Mouse (Mus musculus): ENCODE results near the gene Cux1.
"Not testable (repeated sequence)": the region's sequence is repeated elsewhere in the genome, so short reads cannot be mapped to it uniquely, and the experiment has no call there.

The Cux1 gene

DNA sequence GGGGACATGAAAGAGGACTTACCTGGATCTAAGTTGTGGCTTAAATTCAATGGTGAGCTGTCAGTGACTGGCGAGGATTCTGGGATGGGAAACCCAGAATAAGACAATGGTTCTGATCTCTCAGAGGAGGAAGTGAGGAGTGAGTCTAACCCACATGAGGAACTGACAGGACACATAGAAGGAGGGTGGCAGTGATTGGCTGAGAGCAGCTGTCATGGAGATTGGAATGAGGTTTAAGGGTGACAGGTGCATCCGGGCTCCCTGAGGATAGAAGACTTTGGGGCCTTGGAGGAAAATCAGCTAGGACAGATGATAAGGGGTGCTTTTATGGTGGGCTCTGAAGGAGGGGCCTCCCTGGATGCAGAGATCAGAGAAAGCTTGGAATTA lies 320.8 kb downstream of the Cux1 start, which contains the start of gene Sh2b2:
Gene Sh2b2, minus strand, starts transcription at position 105 of the 387 bp plus-strand sequence.
- DNase-seq (ENCODE audit: low spot score in 2 of 2) = no peak

DNA sequence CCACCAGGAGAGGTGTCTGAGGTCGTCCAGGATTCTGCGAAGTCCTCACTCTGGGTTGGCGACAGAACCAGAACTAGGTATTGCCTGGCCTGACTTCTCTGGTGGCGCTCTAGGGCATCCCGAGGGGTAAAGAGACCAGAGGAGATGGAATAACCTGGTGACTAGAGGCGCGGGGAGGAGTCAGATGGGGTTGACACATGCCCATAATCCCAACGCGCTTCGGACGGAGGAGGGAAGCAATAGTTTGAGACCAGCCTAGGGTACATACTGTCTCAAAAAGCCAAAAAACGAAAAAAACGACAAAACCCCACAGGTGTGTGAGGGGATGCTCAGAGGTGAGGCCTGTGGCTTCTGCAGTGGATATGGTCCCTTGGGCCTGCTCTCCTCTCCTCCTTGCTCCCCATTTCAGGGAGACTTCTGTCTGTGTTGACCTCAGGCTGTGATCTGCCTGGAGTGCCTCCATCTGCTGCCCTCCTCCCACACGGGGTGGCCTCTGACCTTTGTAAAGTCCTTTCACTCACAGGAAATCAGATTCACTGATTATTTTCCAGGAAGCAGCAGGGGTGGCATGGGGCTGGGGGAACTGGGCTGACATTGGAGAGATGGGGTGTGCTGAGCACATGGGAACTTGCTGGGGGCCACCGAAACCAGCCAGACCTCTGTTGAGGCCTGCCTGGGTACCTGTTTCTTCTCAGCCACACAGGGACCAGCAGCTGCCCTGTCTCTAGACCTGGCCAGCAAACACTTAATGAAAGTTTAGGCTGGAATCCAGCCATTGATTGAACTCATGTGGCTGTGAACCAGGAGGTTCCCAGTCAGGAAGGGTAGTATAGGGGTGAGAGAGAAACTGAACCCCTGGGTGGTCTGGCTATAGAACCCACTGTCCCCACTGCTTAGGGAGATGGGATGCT lies 321.5 kb downstream of the Cux1 start:
- no peak for DNase-seq (ENCODE audit: low spot score in 2 of 2)

DNA sequence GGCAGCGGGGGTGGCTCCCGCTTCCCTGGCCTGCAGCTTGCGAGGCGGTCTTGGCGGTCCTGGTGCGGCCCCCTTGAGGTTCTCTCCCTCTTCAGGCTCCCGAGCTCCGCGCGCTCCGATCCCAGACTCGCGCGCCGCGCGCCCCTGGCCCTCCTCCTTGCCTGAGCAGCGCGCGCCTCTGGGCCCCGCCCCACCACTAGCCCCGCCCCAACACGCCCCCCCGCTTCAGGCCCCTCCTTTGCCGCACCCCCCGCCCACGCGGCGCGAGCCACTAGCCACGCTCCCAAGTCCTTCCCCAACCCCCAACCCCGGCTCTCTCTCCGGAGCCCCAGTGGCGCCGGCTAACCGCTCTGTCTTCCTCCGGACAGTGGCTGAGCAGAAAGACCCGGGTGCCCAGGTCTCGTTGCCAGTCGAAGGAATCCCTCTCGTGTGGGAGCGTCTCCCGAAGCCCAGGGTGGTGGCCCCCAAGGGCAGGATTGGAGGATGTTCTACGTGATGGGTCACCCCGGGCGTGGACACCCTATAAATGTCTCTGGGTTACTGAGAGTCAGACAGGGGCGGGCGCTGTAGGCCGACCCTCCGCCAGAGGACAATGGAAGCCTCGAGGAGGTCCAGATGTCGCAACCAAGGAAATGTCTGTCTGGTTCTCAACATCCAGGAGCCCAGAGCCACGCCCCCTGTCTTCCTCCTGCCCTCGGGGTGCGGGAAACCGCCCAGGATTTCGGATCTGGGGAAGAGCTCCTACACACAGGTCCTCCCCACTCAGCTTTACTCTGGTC lies 322.3 kb downstream of the Cux1 start:
- DNase-seq (ENCODE audit: low spot score in 2 of 2) = peak; percentile 86 to 89

DNA sequence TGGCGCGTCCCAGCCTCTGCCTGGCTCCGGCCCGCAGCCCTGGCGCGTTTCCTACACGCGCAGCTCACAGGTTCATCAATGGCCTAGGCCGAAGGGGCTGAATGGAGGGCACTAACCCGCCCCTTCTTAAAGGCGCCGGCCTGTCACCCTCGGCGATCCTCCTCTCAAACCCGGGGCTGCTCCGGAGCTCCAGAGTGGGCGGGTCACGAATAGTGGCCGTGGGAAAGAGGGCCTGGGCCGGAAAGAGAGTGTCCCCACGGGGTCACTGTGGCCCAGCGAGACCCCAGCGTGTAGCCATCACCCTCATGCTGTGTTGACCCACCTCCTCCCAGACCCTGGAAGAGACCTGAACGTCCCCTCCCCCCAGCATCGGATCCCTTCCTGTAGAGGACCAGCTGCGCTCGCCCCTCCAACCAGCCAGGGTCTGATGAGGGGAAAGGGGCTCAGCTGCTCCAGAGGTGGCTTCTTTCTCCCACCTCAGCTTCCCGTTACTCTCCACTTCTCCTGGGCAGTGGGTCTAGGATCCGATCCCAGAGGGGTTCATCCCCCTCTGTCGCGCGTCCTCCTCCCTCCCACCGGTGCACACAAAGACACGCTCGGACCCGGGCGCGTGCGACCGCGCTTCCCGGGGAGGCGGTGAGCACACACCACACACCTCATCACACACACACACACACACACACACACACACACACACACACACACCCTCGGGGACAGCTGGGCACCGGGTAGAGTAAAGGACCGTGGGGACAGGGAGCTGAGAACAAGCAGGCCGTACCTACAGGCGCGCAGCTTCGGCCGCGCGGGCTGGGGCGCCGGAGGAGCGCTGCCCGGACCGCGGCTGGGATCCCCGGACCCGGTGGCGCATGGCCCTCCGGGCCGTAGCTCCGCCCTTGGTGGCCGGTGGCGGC lies 323.2 kb downstream of the Cux1 start:
- DNase-seq (ENCODE audit: low spot score in 2 of 2) = no peak

DNA sequence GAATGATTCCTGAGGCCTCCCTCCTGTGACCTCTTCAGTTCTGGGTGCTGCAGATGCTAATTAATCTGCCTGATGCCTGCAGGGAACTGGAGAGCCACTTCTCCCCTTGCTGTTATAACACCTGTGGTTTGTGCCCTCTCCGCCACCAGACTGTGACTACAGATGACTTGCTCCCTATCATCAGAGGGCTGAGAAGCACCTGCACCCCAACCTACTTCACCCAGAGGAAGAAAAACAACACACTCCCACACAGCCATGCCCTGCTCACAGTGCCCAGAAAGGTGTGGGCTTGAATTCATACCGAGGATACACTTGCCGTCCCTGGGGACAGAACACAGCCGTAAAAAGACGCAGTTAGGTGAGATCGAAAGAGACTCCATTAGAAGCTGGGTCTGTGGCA lies 326.1 kb downstream of the Cux1 start:
- no peak for DNase-seq (ENCODE audit: low spot score in 2 of 2)

DNA sequence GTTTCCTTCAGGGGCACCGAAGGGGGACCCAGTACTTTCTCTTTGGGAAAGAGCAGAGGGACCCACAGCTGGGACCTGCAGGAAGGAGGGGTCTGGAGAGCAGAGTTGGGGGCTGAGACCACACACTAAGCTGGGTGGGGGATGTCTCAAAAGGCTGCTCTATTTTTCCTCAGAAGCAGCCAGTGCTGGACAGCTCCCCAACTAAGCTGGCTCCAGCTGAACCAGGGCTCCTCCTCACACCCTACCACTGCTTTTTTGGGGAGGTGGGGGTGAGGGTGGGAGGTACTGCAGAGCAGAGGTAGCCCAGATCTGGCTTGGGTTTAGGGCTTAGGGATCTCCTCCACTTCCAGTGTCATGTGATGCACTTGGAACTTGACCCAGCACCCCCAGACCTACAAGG lies 326.9 kb downstream of the Cux1 start:
- no peak for DNase-seq (ENCODE audit: low spot score in 2 of 2)

DNA sequence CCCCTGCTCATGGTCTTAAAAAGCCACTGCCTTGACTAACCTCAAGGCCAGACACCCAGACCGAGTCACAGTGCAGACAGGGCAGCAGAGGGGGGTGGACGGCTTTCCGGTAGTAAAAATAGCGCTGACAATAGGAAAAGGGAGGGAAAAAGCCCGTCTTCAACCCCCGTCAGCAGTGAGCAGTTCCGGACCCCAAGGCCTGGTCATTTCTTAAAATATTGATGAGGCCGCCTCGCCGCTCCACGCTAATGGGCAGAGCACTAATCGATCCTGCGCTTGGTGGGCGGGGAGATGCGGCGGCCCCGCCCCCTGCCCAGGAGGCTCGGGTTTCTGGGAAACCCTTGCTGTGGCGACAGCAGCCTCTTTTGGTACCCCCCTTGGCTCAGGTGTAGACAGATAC lies 329.7 kb downstream of the Cux1 start:
- DNase-seq (ENCODE audit: low spot score in 2 of 2) = no peak

DNA sequence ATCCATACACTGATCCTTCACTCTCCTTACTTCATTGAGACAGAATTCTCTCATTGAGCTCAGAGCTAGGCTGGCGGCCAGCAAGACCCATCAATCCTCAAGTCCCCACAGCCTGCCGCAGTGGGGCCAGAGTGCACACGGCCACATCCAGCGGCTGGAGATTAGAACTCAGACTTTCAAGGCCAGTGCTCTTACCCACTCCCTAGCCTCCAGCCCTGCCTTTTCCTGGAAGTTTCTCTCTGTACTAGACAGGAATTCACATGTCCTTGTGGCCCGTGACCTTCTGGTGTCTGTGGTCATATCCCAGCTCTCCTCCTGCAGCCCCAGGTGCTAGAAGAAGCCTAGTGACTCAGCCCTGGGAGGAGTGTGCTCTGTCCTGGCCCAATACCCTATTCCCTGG lies 330.7 kb downstream of the Cux1 start:
- no peak for DNase-seq (ENCODE audit: low spot score in 2 of 2)

DNA sequence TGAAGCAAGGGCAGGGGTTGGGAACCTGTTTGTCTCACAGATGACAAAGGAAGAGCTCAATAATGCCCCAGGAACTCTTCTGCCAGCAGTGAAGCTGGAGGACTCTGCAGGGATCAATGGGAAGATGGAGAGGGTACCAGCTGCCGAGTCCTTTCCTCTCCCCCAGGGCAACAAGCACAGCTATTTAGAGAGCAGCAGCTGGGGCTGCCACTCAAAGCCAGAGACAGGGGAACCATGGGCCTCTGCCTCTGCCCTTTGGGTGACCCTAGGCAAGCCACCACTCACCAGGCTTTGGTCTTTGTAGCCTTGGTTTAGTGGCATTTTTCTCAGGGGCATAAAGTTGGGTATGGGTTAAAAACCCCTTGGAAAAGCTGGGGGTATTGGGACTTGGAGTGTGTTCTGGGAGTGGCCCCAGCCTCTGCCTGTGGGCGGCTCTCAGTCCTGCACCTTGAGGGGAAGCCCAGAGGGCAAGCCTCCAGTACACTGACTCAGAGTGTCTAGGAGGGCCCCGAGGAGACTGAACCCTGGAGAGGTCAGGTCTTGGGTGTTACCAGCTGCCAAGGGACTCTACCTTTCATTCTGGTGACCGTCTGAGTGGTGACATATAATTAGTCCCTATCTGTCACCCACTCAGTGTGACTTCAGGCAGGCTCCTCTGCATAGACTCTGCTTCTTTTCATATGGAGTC lies 336.8 kb downstream of the Cux1 start:
- no peak for DNase-seq (ENCODE audit: low spot score in 2 of 2)

DNA sequence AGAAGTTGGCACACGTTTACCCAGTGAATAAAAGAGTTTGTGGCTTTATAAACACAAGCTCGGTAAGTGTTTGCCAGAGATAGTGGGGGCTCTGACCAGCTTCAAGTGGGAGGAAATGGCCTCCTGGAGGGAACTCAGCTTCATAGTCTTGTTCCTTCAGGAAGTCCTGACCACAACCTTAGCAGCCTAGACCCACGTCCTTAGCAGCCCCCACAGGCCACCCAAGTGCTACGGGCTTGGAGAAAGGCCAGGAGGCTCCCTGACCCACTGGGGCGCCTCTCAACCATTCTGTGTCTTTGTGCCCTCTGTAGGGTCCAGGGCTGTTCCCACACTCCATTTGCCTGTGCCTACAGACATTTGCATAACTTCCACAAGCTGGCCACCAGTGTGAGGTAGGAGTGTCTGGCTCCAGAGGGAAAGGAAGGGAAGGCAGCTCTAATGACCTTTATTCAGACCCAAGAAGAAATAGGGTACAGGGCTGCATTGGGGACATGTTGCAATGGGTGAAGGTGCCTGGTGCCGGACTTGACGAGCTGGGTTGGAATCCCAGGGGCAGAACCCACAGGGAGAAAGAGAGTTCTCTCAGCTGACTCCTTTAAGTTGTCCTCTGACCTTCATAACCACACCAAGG lies 340.9 kb downstream of the Cux1 start:
- no peak for DNase-seq (ENCODE audit: low spot score in 2 of 2)

DNA sequence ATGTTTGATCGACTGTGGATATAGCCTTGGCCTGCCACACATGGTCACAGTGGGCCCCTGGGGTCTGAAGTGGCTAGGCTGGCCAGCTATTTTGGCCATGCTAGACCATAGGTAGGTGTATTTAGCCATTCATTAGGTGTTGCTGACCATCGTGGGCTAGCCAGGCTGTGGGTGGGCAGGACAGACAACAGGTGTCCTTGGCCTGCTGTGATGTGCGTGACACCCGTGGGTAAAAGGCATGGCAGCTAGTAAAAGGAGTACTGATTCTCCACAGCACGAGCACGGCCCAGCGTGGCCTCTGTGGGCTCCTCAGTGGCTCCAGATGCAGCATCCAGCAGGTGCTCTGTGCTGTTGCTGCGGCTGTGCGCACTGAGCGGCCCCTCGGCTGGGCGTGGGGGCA lies 348.7 kb downstream of the Cux1 start:
- DNase-seq (ENCODE audit: low spot score in 2 of 2) = no peak

DNA sequence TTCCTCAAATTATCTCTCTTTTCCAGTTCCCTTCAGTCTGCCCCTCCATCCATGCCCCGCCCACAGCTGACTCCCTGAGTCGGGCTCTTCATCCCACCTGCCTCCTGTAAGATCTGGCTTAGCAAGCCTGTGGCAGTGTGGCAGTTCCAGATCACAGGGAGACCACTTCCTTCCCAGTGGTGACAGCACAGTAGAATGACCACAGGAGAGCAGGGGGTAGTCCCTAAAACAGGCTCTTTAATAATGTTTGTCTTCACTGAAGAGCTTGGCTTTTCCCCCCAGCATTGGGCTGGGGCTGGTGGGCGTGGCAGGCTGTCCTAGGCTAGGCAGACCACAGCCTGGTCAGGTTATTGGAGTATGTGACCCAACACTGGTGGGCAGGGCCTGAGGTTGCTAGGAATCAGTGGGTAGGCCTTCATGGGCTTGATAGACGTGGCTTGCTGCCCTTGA lies 349.3 kb downstream of the Cux1 start:
- no peak for DNase-seq (ENCODE audit: low spot score in 2 of 2)

DNA sequence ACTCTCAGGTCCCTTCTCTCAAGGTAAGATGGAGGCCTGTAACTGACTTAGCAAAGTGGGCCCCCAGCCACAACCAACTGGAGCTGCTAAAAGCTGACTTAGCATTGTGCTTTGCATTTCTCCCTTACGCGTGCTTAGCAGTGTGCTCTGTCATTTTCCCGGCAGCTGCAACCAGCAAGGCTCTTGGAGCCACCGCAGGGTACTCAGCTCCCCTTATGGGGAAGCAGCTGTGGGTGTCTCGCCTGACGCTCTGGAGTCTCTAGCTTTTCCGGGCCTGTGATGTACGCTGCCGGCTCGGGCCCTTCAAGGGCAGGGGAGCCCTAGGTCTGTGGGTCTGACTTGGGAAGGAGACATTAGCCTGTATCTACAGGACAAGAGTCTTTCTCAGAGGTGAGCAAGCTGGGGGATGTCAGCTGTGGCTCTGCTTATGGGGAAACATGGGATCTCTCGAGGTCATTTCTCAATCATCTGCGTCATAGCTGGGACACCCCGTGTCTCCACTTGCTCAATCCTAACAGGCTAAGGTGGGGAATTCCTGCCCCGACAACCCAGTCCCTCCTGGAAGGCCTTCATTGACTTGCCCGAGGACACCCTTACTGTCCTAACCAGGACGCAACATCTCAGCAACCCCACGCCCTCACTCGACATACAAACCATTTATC lies 350.2 kb downstream of the Cux1 start:
- DNase-seq (ENCODE audit: low spot score in 2 of 2) = no peak

DNA sequence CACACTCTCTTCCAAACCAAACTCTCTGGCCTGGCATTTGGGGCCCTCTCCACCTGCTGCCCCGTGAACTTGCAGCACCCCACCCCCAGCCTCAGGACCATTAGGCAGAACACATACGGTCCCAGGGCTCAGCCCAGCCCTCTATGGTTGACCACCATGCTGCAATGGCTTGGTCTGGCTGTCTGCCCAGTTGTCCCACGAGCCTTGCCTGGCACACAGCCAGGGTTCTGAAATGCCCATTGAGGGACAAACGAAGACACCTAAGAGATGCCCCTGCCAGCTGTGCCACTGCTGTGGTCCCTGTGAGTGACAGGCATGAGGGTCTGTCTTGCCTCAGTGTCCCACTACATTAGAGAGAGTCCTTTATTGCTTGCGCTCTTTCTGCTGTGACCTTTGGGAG lies 351.3 kb downstream of the Cux1 start:
- no peak for DNase-seq (ENCODE audit: low spot score in 2 of 2)

DNA sequence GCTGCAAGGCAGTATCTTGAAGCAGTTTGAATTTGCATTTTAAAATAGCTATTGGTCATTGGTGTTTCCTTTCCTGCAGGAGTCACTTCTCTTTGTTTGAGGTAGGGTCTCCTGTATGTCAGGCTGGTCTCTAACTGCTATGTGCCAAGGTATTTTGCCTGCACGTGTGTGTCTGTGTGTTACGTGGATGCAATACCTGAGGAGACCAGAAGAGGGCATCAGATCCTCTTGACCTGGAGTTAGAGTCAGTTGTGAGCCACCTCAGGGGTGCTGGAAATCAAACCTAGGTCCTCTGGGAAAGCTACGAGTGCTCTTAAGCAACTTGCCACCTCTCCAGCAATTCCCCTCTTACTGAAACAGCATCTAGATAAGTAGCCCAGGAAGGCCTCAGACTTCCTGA lies 352.1 kb downstream of the Cux1 start:
- no peak for DNase-seq (ENCODE audit: low spot score in 2 of 2)

DNA sequence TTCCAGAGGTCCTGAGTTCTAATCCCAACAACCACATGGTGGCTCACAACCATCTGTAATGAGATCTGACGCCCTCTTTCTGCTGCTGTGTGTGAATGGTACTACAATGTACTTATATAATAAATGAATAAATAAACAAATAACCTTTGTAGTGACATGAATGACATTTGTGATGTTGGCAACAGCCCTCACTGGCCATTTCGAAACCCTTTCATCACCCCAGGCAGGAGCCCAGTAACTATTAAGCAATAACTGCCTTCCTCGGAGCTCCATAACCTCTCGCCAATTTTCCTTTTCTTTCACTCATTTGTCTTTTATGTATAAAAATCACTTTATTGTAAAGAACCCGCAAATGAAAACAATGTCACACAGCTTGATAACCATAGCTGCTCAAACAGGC lies 353.6 kb downstream of the Cux1 start:
- no peak for DNase-seq (ENCODE audit: low spot score in 2 of 2)

DNA sequence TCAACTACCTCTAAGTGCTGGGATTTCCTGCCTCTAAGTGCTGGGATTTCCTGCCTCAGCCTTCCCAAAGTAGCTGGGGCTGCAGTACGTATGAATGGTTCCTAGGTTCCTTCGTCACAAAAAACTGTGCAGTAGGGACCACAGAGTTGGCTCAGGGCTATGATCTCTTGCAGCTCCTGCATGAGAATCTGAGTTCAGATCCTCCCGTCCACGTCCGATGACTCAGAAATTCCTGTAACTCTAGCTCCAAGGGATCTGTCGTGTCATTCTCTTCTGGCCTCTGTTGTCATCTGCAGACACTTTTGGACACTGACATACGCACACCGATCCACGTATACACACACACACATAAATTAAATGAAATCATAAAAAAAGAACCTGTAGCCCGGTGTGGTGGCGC lies 354.6 kb downstream of the Cux1 start:
- DNase-seq (ENCODE audit: low spot score in 2 of 2) = no peak

DNA sequence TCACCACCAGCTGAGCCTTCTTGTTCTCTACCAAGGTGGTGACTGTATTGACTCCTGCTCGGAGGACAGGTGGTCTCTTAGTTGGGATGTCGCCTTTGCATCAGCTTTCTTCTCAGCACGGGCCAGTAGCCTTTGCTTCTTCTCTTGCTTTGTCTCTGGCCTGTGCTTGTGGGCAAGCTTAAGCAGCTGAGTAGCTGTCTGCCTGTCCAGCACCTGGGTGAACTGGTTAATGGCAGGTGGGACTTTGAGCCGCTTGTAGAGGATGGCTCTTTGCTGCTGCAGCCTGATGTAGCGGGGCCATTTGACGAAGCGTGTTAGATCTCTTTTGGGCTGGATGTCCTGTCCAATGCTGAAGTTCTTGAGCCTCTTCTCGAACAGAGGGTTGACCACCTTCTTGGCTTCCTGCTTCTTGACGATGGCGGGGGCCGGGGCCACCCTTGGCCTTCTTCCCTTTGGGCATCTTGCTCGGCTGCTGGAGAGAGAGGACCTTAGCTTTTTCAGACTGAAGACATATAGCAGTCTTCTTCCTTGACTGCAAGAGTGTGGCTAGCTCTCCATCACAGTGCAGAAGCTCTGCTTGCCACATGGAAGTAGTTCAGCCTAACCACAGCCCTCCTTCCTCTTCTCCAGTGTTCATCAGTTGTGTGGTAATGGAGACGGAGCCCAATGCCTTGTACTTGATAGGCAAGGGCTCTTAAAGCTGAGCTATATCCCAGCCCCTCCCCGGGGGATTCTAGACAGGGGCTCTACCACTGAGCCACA lies 355.8 kb downstream of the Cux1 start:
- not testable (repeated sequence) for DNase-seq (ENCODE audit: low spot score in 2 of 2)

DNA sequence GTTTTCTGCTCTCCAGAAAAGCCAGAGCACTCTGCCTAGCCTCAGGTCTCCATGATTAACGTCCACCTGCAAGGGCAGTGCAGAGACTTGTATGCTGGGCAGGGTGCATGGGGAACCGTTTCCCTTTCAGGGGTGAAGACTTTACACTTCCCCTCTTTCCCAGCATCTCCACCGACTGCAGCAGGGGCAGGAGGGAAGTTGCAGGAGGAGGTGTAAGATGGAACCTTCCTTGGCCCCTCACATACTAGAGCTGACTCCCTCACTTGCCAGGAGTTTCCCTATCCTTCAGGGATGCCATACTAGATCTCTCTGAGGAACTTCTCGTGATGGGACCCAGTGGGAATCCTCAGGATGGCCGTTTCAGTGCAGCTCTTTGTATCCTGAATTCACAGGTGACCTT lies 356.7 kb downstream of the Cux1 start:
- no peak for DNase-seq (ENCODE audit: low spot score in 2 of 2)

All from urinary bladder, postnatal 4 days (tissue).